Mouse (Mus musculus) liver, embryonic 11.5 days (tissue): ENCODE results near the gene Tor4a. TPM values are rescaled to one million over a fixed set of nuclear protein-coding genes. Genes with fewer than 3 reads are reported as not detected.

Experiments
- polyA plus RNA-seq: library from polyadenylated mRNA; unstranded; fragments of >200 nt; fragmentation: Nextera tagmentation; extraction: Ambion mirVana; gene quantifications from 2 replicates; pipeline ENCODE4 v1.2.1, GENCODE M21; 2014

Tor4a gene
- polyA plus RNA-seq, 1 experiment from 2014 or later: 12.1 TPM

Other genes with a start within 250 kb of the Tor4a start
- gene Zmynd19, start 247.1 kb downstream of the Tor4a start, polyA plus RNA-seq: 46.0 and 47.3 TPM in 2 replicates
- 22.9 and 25.2 TPM in 2 replicates for gene Dph7, start 234.5 kb downstream of the Tor4a start, polyA plus RNA-seq
- 149 and 158 TPM in 2 replicates for gene Mrpl41, start 221.8 kb downstream of the Tor4a start, polyA plus RNA-seq
- gene Pnpla7, start 220.9 kb downstream of the Tor4a start, polyA plus RNA-seq: 24.7 TPM in 2 replicates
- gene Nsmf, start 142.5 kb downstream of the Tor4a start, polyA plus RNA-seq: 29.0 and 32.6 TPM in 2 replicates
- gene Entpd8, start 116.6 kb downstream of the Tor4a start, polyA plus RNA-seq: 0.90 and 1.7 TPM in 2 replicates
- gene Noxa1, start 101.7 kb downstream of the Tor4a start, polyA plus RNA-seq: 0.69 and 1.0 TPM in 2 replicates
- gene Nrarp, start 16.1 kb downstream of the Tor4a start, polyA plus RNA-seq: 6.5 and 7.6 TPM in 2 replicates
- 85.3 and 86.3 TPM in 2 replicates for gene Nelfb, start 14.6 kb upstream of the Tor4a start, polyA plus RNA-seq
- 0.29 TPM in 1 of 2 replicates, not detected in the other for gene Stpg3, start 17.8 kb upstream of the Tor4a start, polyA plus RNA-seq
- 0.45 TPM in 2 replicates for gene Fam166a, start 21.9 kb upstream of the Tor4a start, polyA plus RNA-seq
- 823 and 870 TPM in 2 replicates for gene Tubb4b, start 27.8 kb upstream of the Tor4a start, polyA plus RNA-seq
- gene Slc34a3, start 37.5 kb upstream of the Tor4a start, polyA plus RNA-seq: 0.07 TPM in 1 of 2 replicates, not detected in the other
- gene Rnf224, start 39.9 kb upstream of the Tor4a start, polyA plus RNA-seq: 0.10 and 0.21 TPM in 2 replicates
- 7.7 and 8.1 TPM in 2 replicates for gene Rnf208, start 45.4 kb upstream of the Tor4a start, polyA plus RNA-seq
- not detected in 2 replicates for gene Cysrt1, start 45.6 kb upstream of the Tor4a start, polyA plus RNA-seq
- gene AL732309.1, start 50.0 kb upstream of the Tor4a start, polyA plus RNA-seq: 6.3 and 6.8 TPM in 2 replicates
- 14.4 and 15.2 TPM in 2 replicates for gene Tmem203, start 58.6 kb upstream of the Tor4a start, polyA plus RNA-seq
- gene Tprn, start 65.7 kb upstream of the Tor4a start, polyA plus RNA-seq: 9.6 and 10.3 TPM in 2 replicates
- gene Ssna1, start 75.6 kb upstream of the Tor4a start, polyA plus RNA-seq: 233 and 237 TPM in 2 replicates
- 74.7 and 77.6 TPM in 2 replicates for gene Anapc2, start 75.6 kb upstream of the Tor4a start, polyA plus RNA-seq
- gene Tmem210, start 91.3 kb upstream of the Tor4a start, polyA plus RNA-seq: not detected in 2 replicates
- not detected in 2 replicates for gene Lrrc26, start 93.0 kb upstream of the Tor4a start, polyA plus RNA-seq
- gene Grin1, start 122.3 kb upstream of the Tor4a start, polyA plus RNA-seq: 1.0 and 1.6 TPM in 2 replicates
- gene Man1b1, start 135.5 kb upstream of the Tor4a start, polyA plus RNA-seq: 48.3 and 62.9 TPM in 2 replicates
- 17.4 and 18.3 TPM in 2 replicates for gene Dpp7, start 159.5 kb upstream of the Tor4a start, polyA plus RNA-seq
- 15.6 and 17.8 TPM in 2 replicates for gene Uap1l1, start 168.8 kb upstream of the Tor4a start, polyA plus RNA-seq
- 45.3 and 51.0 TPM in 2 replicates for gene Sapcd2, start 175.4 kb upstream of the Tor4a start, polyA plus RNA-seq
- gene Entpd2, start 199.0 kb upstream of the Tor4a start, polyA plus RNA-seq: 0.25 and 0.45 TPM in 2 replicates
- gene Npdc1, start 202.5 kb upstream of the Tor4a start, polyA plus RNA-seq: 7.0 and 8.1 TPM in 2 replicates
- gene Fut7, start 226.4 kb upstream of the Tor4a start, polyA plus RNA-seq: 0.09 TPM in 1 of 2 replicates, not detected in the other
- gene Abca2, start 231.8 kb upstream of the Tor4a start, polyA plus RNA-seq: 3.9 and 4.5 TPM in 2 replicates